Mouse (Mus musculus): ENCODE results near the gene Tsc2. TPM values are rescaled to one million over a fixed set of nuclear protein-coding genes. Genes with fewer than 3 reads are reported as not detected.

Gene Tsc2
- polyA plus RNA-seq, 1 experiment from 2014 or later = 23.7 TPM

- Histone ChIP-seq H3K27me3 (ENCODE audit: control insufficient read depth, insufficient read depth, low read depth, low read length) (no peaks in the 10 kb centered on the region), H3K4me2 (ENCODE audit: low read depth, low read length) (no peak overlapping the region), H3K27ac (ENCODE audit: low read length) (no peak overlapping the region), H3K9ac (ENCODE audit: low read depth, low read length) (no peak overlapping the region), H3K4me1 (ENCODE audit: control insufficient read depth, low read depth, low read length) (peaks cover 25% of the 10 kb centered on the region), H3K36me3 (ENCODE audit: control insufficient read depth, insufficient read depth) (no peaks in the 10 kb centered on the region), H3K9me3 (replicated peaks; ENCODE audit: control insufficient read depth, low read length) (no peaks in the 10 kb centered on the region), H3K4me3 (ENCODE audit: low read depth, low read length) (no peak overlapping the region)
- 84% methylated on average over 5 of the region's 5 CpGs for WGBS (ENCODE audit: insufficient replicate concordance)
- no peak for ATAC-seq (ENCODE audit: low read depth)
Measured at GRCm38 (mm10) chr17:24635694-24636093, 3.3 kb upstream of the Tsc2 start.

DNA sequence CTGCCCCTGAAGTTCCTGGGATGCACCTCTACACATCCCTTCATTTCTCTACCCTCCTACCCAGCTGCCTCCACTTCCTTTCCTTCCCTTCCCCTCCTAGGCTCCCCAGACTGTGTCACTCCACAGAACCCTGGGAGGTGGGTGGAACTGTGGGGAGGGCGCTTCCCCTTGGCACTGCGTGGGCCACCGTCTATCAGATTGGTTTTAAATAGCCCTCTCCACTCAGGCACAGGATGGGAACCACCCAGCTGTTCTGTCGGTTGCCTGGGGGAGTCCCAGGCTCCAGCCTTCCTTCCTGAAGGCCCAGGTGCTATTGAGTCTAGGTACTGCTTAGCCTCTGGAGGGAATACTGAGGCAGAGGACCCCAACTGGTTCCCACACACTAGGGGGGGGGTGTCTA, 2.6 kb upstream of the Tsc2 start:
- Histone ChIP-seq H3K4me2 (ENCODE audit: low read depth, low read length) (no peak overlapping the region), H3K4me1 (ENCODE audit: control insufficient read depth, low read depth, low read length) (peaks cover 25% of the 10 kb centered on the region), H3K27ac (ENCODE audit: low read length) (no peak overlapping the region), H3K9me3 (replicated peaks; ENCODE audit: control insufficient read depth, low read length) (no peaks in the 10 kb centered on the region), H3K4me3 (ENCODE audit: low read depth, low read length) (no peak overlapping the region), H3K9ac (ENCODE audit: low read depth, low read length) (no peak overlapping the region), H3K27me3 (ENCODE audit: control insufficient read depth, insufficient read depth, low read depth, low read length) (no peaks in the 10 kb centered on the region), H3K36me3 (ENCODE audit: control insufficient read depth, insufficient read depth) (no peaks in the 10 kb centered on the region)
- 37% methylated on average over 4 of the region's 4 CpGs for WGBS (ENCODE audit: insufficient replicate concordance)
- ATAC-seq (ENCODE audit: low read depth) = no peak

GRCm38 (mm10) chr17:24633831-24634230, 1.4 kb upstream of the Tsc2 start:
- Histone ChIP-seq H3K9ac (ENCODE audit: low read depth, low read length) (no peak overlapping the region), H3K4me2 (ENCODE audit: low read depth, low read length) (no peak overlapping the region), H3K9me3 (replicated peaks; ENCODE audit: control insufficient read depth, low read length) (no peaks in the 10 kb centered on the region), H3K36me3 (ENCODE audit: control insufficient read depth, insufficient read depth) (no peaks in the 10 kb centered on the region), H3K4me3 (ENCODE audit: low read depth, low read length) (no peak overlapping the region), H3K27ac (ENCODE audit: low read length) (no peak overlapping the region), H3K27me3 (ENCODE audit: control insufficient read depth, insufficient read depth, low read depth, low read length) (no peaks in the 10 kb centered on the region), H3K4me1 (ENCODE audit: control insufficient read depth, low read depth, low read length) (peaks cover 25% of the 10 kb centered on the region)
- WGBS (ENCODE audit: insufficient replicate concordance) = 83% methylated on average over 11 of the region's 11 CpGs
- ATAC-seq (ENCODE audit: low read depth) = no peak

- Histone ChIP-seq H3K4me3 (ENCODE audit: low read depth, low read length) (peak overlapping the region; percentile 74), H3K4me1 (ENCODE audit: control insufficient read depth, low read depth, low read length) (peaks cover 27% of the 10 kb centered on the region), H3K27ac (ENCODE audit: low read length) (peak overlapping the region; percentile 66), H3K9me3 (replicated peaks; ENCODE audit: control insufficient read depth, low read length) (no peaks in the 10 kb centered on the region), H3K36me3 (ENCODE audit: control insufficient read depth, insufficient read depth) (no peaks in the 10 kb centered on the region; the same call in 1 of the 2 replicates), H3K27me3 (ENCODE audit: control insufficient read depth, insufficient read depth, low read depth, low read length) (no peaks in the 10 kb centered on the region), H3K9ac (ENCODE audit: low read depth, low read length) (peak overlapping the region; percentile 76), H3K4me2 (ENCODE audit: low read depth, low read length) (peak overlapping the region; percentile 87)
- ATAC-seq (ENCODE audit: low read depth) = peak; percentile 33; the same call in 1 of the 2 replicates
- 11% methylated on average over 22 of the region's 22 CpGs for WGBS (ENCODE audit: insufficient replicate concordance)
Measured at GRCm38 (mm10) chr17:24632813-24633449, 501 bp upstream of the Tsc2 start.

DNA sequence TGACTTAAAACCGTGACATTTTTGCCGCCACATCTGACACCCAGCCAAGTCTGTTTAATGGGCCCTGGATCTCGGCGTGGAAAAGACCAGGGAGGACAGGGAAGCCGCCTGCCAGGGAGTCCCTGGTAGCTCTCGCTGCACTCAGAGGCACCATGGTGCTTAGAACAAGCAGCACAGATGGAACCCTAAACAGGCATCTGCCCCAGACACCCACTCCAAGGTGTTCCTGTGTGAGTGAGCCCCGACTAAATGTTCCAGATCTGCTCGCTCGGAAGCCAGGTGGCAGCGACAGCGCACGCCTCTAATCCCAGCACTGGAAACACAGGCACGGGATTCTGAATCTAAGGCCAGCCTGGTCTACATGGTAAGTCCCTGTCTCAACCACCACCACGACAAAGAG, 2.4 kb downstream of the Tsc2 start:
- H3K9me3 ChIP-seq (replicated peaks; ENCODE audit: control insufficient read depth, low read length) = no peaks in the 10 kb centered on the region
- H3K4me3 ChIP-seq (ENCODE audit: low read depth, low read length) = no peak overlapping the region
- no peak overlapping the region for H3K27ac ChIP-seq (ENCODE audit: low read length)
- 81% methylated on average over 14 of the region's 14 CpGs for WGBS (ENCODE audit: insufficient replicate concordance)
- H3K36me3 ChIP-seq (ENCODE audit: control insufficient read depth, insufficient read depth) = peaks cover 5% of the 10 kb centered on the region; the same call in 1 of the 2 replicates
- no peak overlapping the region for H3K9ac ChIP-seq (ENCODE audit: low read depth, low read length)
- H3K27me3 ChIP-seq (ENCODE audit: control insufficient read depth, insufficient read depth, low read depth, low read length) = no peaks in the 10 kb centered on the region
- no peak overlapping the region for H3K4me2 ChIP-seq (ENCODE audit: low read depth, low read length)
- no peak for ATAC-seq (ENCODE audit: low read depth)
- H3K4me1 ChIP-seq (ENCODE audit: control insufficient read depth, low read depth, low read length) = peaks cover 21% of the 10 kb centered on the region

GRCm38 (mm10) chr17:24628646-24629045, 3.8 kb downstream of the Tsc2 start:
- Histone ChIP-seq H3K9me3 (replicated peaks; ENCODE audit: control insufficient read depth, low read length) (no peaks in the 10 kb centered on the region), H3K9ac (ENCODE audit: low read depth, low read length) (no peak overlapping the region), H3K4me1 (ENCODE audit: control insufficient read depth, low read depth, low read length) (peaks cover 19% of the 10 kb centered on the region), H3K4me2 (ENCODE audit: low read depth, low read length) (no peak overlapping the region), H3K27ac (ENCODE audit: low read length) (no peak overlapping the region), H3K27me3 (ENCODE audit: control insufficient read depth, insufficient read depth, low read depth, low read length) (no peaks in the 10 kb centered on the region), H3K4me3 (ENCODE audit: low read depth, low read length) (no peak overlapping the region), H3K36me3 (ENCODE audit: control insufficient read depth, insufficient read depth) (peaks cover 12% of the 10 kb centered on the region)
- WGBS (ENCODE audit: insufficient replicate concordance) = 12% methylated on average over 5 of the region's 5 CpGs
- no peak; the same call in 1 of the 2 replicates for ATAC-seq (ENCODE audit: low read depth)

- peaks cover 2% of the 10 kb centered on the region for H3K4me1 ChIP-seq (ENCODE audit: control insufficient read depth, low read depth, low read length)
- no peak overlapping the region for H3K27ac ChIP-seq (ENCODE audit: low read length)
- H3K9ac ChIP-seq (ENCODE audit: low read depth, low read length) = no peak overlapping the region
- WGBS (ENCODE audit: insufficient replicate concordance) = 82% methylated on average over 8 of the region's 8 CpGs
- no peaks in the 10 kb centered on the region for H3K9me3 ChIP-seq (replicated peaks; ENCODE audit: control insufficient read depth, low read length)
- H3K27me3 ChIP-seq (ENCODE audit: control insufficient read depth, insufficient read depth, low read depth, low read length) = no peaks in the 10 kb centered on the region
- no peak overlapping the region for H3K4me2 ChIP-seq (ENCODE audit: low read depth, low read length)
- H3K36me3 ChIP-seq (ENCODE audit: control insufficient read depth, insufficient read depth) = peaks cover 28% of the 10 kb centered on the region
- ATAC-seq (ENCODE audit: low read depth) = no peak
- H3K4me3 ChIP-seq (ENCODE audit: low read depth, low read length) = no peak overlapping the region
Measured at GRCm38 (mm10) chr17:24625472-24625871, 7.0 kb downstream of the Tsc2 start.

- peak overlapping the region; percentile 54 for H3K9ac ChIP-seq (ENCODE audit: low read depth, low read length)
- H3K4me1 ChIP-seq (ENCODE audit: control insufficient read depth, low read depth, low read length) = peaks cover 13% of the 10 kb centered on the region
- no peaks in the 10 kb centered on the region for H3K27me3 ChIP-seq (ENCODE audit: control insufficient read depth, insufficient read depth, low read depth, low read length)
- no peaks in the 10 kb centered on the region for H3K9me3 ChIP-seq (replicated peaks; ENCODE audit: control insufficient read depth, low read length)
- peak; percentile 95 for ATAC-seq (ENCODE audit: low read depth)
- 40% methylated on average over 14 of the region's 14 CpGs for WGBS (ENCODE audit: insufficient replicate concordance)
- H3K4me2 ChIP-seq (ENCODE audit: low read depth, low read length) = peak overlapping the region; percentile 45
- peaks cover 25% of the 10 kb centered on the region for H3K36me3 ChIP-seq (ENCODE audit: control insufficient read depth, insufficient read depth)
- H3K27ac ChIP-seq (ENCODE audit: low read length) = peak overlapping the region; percentile 83
- H3K4me3 ChIP-seq (ENCODE audit: low read depth, low read length) = no peak overlapping the region
Measured at GRCm38 (mm10) chr17:24617561-24618194, 14.8 kb downstream of the Tsc2 start.

GRCm38 (mm10) chr17:24610711-24611110, 21.7 kb downstream of the Tsc2 start:
- peak; percentile 60 for ATAC-seq (ENCODE audit: low read depth)
- H3K27me3 ChIP-seq (ENCODE audit: control insufficient read depth, insufficient read depth, low read depth, low read length) = no peaks in the 10 kb centered on the region
- peak overlapping the region; percentile 52 for H3K27ac ChIP-seq (ENCODE audit: low read length)
- no peak overlapping the region for H3K4me3 ChIP-seq (ENCODE audit: low read depth, low read length)
- H3K4me1 ChIP-seq (ENCODE audit: control insufficient read depth, low read depth, low read length) = peaks cover 40% of the 10 kb centered on the region
- H3K36me3 ChIP-seq (ENCODE audit: control insufficient read depth, insufficient read depth) = peaks cover 12% of the 10 kb centered on the region
- H3K9ac ChIP-seq (ENCODE audit: low read depth, low read length) = no peak overlapping the region
- H3K9me3 ChIP-seq (replicated peaks; ENCODE audit: control insufficient read depth, low read length) = no peaks in the 10 kb centered on the region
- peak overlapping the region; percentile 4; the same call in 1 of the 2 replicates for H3K4me2 ChIP-seq (ENCODE audit: low read depth, low read length)
- 11% methylated on average over 2 of the region's 2 CpGs for WGBS (ENCODE audit: insufficient replicate concordance)
